Mouse (Mus musculus): ENCODE measurements at regions not wholly inside any gene's neighbourhood (a gene's known extent, or its start where the extent isn't known, plus 50 kb on each side); places are given as distances from the start of the nearest gene placed in this dataset.
A peak's percentile ranks its signal among the peaks of the same experiment; 100 is the strongest.

GRCm38 (mm10) chr8:116452806-116453205 lies 52.0 kb upstream of the Dynlrb2 start:
- Histone ChIP-seq H3K27me3 (ENCODE audit: insufficient read depth, low read length) (peaks cover 8% of the 10 kb centered on the region; the same call in 1 of the 2 replicates), H3K4me3 (replicated peaks; ENCODE audit: low read length) (no peak overlapping the region), H3K4me1 (replicated peaks; ENCODE audit: low read depth, low read length) (no peaks in the 10 kb centered on the region), H3K9me3 (ENCODE audit: low read length) (no peaks in the 10 kb centered on the region), H3K36me3 (ENCODE audit: insufficient read depth, low read length) (no peaks in the 10 kb centered on the region)
- no peak for TF ChIP-seq POU5F1 (IDR thresholded peaks at IDR 0.05; ENCODE audit: borderline replicate concordance, low read length)
- TF ChIP-seq CTCF (conservative IDR thresholded peaks at IDR 0.05; ENCODE audit: low read length), result no peak
- TF ChIP-seq NANOG (IDR thresholded peaks at IDR 0.05; ENCODE audit: borderline replicate concordance, low read length), result no peak

DNA sequence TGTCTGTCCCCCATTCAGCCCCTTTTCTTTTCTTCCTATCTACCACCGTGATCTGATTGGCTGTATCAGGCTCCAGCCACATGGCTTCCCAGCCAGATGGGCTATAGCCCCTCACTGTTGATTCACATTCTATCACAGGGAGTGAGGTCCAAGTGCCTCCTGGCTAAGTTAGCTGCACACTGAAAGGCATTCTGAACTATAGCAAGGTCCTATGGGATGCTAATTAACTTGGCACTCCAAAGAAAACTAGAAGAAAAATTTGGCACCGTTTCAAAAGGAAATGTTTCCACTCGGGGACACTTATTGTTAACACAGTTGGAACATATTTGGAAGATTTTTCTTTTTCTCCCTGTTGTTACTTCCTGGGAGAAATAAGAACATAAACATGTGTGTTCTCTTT lies 53.4 kb upstream of the Dynlrb2 start:
- Histone ChIP-seq H3K27me3 (ENCODE audit: insufficient read depth, low read length) (peaks cover 8% of the 10 kb centered on the region; the same call in 1 of the 2 replicates), H3K36me3 (ENCODE audit: insufficient read depth, low read length) (no peaks in the 10 kb centered on the region), H3K4me3 (replicated peaks; ENCODE audit: low read length) (no peak overlapping the region), H3K4me1 (replicated peaks; ENCODE audit: low read depth, low read length) (no peaks in the 10 kb centered on the region), H3K9me3 (ENCODE audit: low read length) (no peaks in the 10 kb centered on the region)
- TF ChIP-seq NANOG (IDR thresholded peaks at IDR 0.05; ENCODE audit: borderline replicate concordance, low read length) (no peak), POU5F1 (IDR thresholded peaks at IDR 0.05; ENCODE audit: borderline replicate concordance, low read length) (no peak), CTCF (conservative IDR thresholded peaks at IDR 0.05; ENCODE audit: low read length) (no peak)

DNA sequence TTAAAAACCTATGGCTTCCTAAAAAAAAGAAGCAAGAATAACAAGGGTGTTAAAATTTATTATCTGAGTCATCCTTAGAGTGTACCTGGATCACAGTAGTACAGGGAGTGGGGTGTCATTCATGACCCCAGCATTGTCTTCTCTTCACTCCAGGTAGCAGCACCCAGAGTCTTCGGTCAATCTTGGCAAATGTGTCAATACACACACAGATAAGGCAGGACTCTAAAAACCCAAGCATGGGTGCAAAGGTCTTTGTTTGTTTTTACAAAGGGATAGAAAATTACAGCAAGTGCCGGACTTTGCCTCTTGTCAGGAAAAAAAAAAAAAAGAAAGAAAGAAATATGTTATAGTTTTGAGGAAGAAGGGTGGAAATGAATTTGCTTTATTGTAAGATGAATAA lies 57.3 kb upstream of the Dynlrb2 start:
- no peak overlapping the region for H3K4me3 ChIP-seq (replicated peaks; ENCODE audit: low read length)
- no peaks in the 10 kb centered on the region for H3K36me3 ChIP-seq (ENCODE audit: insufficient read depth, low read length)
- TF ChIP-seq CTCF (conservative IDR thresholded peaks at IDR 0.05; ENCODE audit: low read length) (no peak), POU5F1 (IDR thresholded peaks at IDR 0.05; ENCODE audit: borderline replicate concordance, low read length) (no peak), NANOG (IDR thresholded peaks at IDR 0.05; ENCODE audit: borderline replicate concordance, low read length) (no peak)
- H3K9me3 ChIP-seq (ENCODE audit: low read length), result no peaks in the 10 kb centered on the region
- H3K4me1 ChIP-seq (replicated peaks; ENCODE audit: low read depth, low read length), result no peaks in the 10 kb centered on the region
- peaks cover 10% of the 10 kb centered on the region for H3K27me3 ChIP-seq (ENCODE audit: insufficient read depth, low read length)

- H3K9me3 ChIP-seq (ENCODE audit: low read length), result no peaks in the 10 kb centered on the region
- H3K4me3 ChIP-seq (replicated peaks; ENCODE audit: low read length), result no peak overlapping the region
- TF ChIP-seq NANOG (IDR thresholded peaks at IDR 0.05; ENCODE audit: borderline replicate concordance, low read length) (no peak), CTCF (conservative IDR thresholded peaks at IDR 0.05; ENCODE audit: low read length) (no peak), POU5F1 (IDR thresholded peaks at IDR 0.05; ENCODE audit: borderline replicate concordance, low read length) (no peak)
- H3K27me3 ChIP-seq (ENCODE audit: insufficient read depth, low read length), result peaks cover 23% of the 10 kb centered on the region
- no peaks in the 10 kb centered on the region for H3K4me1 ChIP-seq (replicated peaks; ENCODE audit: low read depth, low read length)
- no peaks in the 10 kb centered on the region for H3K36me3 ChIP-seq (ENCODE audit: insufficient read depth, low read length)
These were observed 61.9 kb upstream of the Dynlrb2 start for GRCm38 (mm10) chr8:116442827-116443226.

DNA sequence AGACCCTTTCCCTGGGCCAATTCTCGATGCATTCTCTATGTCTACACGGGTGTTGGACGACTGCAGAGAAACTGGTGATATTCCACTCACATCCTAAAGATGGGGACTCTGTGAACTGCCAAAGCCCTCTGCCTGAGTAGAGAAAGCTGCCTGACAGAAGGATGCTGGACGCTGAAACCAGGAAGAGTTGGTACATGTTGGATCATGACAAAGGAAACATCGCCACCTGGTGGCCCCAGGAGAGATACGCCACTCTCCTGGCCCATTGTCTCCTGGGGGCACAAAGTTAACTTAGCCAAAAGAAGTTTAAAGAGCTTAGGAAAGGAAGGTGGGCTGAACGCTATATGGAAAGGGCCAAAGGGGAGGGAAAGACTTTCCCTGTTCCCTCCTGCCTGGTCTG lies 65.9 kb upstream of the Dynlrb2 start:
- Histone ChIP-seq H3K9me3 (ENCODE audit: low read length) (no peaks in the 10 kb centered on the region), H3K4me1 (replicated peaks; ENCODE audit: low read depth, low read length) (no peaks in the 10 kb centered on the region), H3K27me3 (ENCODE audit: insufficient read depth, low read length) (peaks cover 26% of the 10 kb centered on the region), H3K4me3 (replicated peaks; ENCODE audit: low read length) (no peak overlapping the region), H3K36me3 (ENCODE audit: insufficient read depth, low read length) (no peaks in the 10 kb centered on the region)
- TF ChIP-seq CTCF (conservative IDR thresholded peaks at IDR 0.05; ENCODE audit: low read length) (peak; percentile 77), POU5F1 (IDR thresholded peaks at IDR 0.05; ENCODE audit: borderline replicate concordance, low read length) (no peak)

DNA sequence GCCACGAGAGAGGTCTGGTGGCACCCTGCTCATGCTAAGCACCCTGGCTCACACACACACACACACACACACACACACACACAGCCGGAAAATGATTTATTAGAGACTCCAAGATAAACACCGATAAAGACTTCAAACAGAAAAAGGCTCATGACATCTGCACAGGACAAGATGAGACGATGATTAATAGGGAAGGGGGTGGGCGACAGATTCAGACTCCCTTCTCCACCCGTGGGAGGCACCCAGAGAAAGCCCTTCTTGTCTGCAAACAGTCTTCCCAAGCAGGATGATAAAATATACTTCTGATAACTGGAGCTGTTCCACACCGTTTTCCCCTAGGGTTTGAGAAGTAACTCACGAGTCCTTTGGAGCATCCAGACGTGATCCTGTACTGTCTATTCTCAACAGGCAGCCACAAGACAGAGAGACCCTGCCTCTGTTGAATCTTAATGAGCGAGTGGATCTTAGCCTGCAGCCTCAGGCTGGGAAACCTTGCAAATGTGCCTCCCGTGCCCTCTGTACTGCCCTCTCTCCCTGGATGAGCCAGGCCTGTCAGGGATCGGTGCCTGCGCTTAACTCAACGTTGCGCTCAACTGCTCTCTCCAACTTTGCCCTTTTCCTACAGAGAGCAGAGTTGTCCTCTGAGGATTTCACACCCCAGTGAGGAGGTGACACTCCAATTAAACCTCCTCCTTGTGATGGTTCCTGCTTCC lies 69.3 kb upstream of the Dynlrb2 start:
- Histone ChIP-seq H3K4me3 (replicated peaks; ENCODE audit: low read length) (no peak overlapping the region), H3K9me3 (ENCODE audit: low read length) (no peaks in the 10 kb centered on the region), H3K36me3 (ENCODE audit: insufficient read depth, low read length) (no peaks in the 10 kb centered on the region), H3K27me3 (ENCODE audit: insufficient read depth, low read length) (peaks cover 8% of the 10 kb centered on the region; the same call in 1 of the 2 replicates), H3K4me1 (replicated peaks; ENCODE audit: low read depth, low read length) (no peaks in the 10 kb centered on the region)
- TF ChIP-seq NANOG (IDR thresholded peaks at IDR 0.05; ENCODE audit: borderline replicate concordance, low read length) (no peak), CTCF (conservative IDR thresholded peaks at IDR 0.05; ENCODE audit: low read length) (no peak), POU5F1 (IDR thresholded peaks at IDR 0.05; ENCODE audit: borderline replicate concordance, low read length) (no peak)

DNA sequence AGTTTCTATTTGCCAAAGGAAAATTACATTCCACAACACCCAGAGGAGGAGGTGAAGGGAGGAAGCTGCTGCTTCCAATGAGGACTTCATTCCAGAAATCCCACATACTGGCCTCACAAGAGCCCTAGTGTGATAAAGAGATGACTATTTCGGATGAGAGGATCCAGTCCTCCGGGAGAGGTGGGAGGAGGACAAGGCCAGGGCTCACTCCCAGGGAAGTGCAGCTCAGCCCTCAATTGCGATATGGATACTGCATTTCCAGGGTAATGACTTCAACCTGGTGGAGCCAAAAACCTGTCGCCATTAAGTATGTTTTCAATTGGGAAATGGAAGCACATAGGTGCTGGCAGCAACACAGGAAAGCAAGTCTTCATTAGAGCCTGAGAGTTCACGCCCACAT lies 74.7 kb upstream of the Dynlrb2 start:
- Histone ChIP-seq H3K27me3 (ENCODE audit: insufficient read depth, low read length) (no peaks in the 10 kb centered on the region), H3K4me3 (replicated peaks; ENCODE audit: low read length) (no peak overlapping the region), H3K36me3 (ENCODE audit: insufficient read depth, low read length) (no peaks in the 10 kb centered on the region), H3K4me1 (replicated peaks; ENCODE audit: low read depth, low read length) (no peaks in the 10 kb centered on the region), H3K9me3 (ENCODE audit: low read length) (peaks cover 4% of the 10 kb centered on the region; the same call in 1 of the 2 replicates)
- TF ChIP-seq POU5F1 (IDR thresholded peaks at IDR 0.05; ENCODE audit: borderline replicate concordance, low read length) (no peak), CTCF (conservative IDR thresholded peaks at IDR 0.05; ENCODE audit: low read length) (no peak), NANOG (IDR thresholded peaks at IDR 0.05; ENCODE audit: borderline replicate concordance, low read length) (no peak)

GRCm38 (mm10) chr8:116429649-116430048 lies 75.1 kb upstream of the Dynlrb2 start:
- no peak for TF ChIP-seq CTCF (conservative IDR thresholded peaks at IDR 0.05; ENCODE audit: low read length)
- no peak for TF ChIP-seq NANOG (IDR thresholded peaks at IDR 0.05; ENCODE audit: borderline replicate concordance, low read length)
- TF ChIP-seq POU5F1 (IDR thresholded peaks at IDR 0.05; ENCODE audit: borderline replicate concordance, low read length), result no peak
- H3K4me1 ChIP-seq (replicated peaks; ENCODE audit: low read depth, low read length), result no peaks in the 10 kb centered on the region

GRCm38 (mm10) chr8:116422826-116423225 lies 81.9 kb upstream of the Dynlrb2 start:
- no peak for TF ChIP-seq POU5F1 (IDR thresholded peaks at IDR 0.05; ENCODE audit: borderline replicate concordance, low read length)
- no peak for TF ChIP-seq CTCF (conservative IDR thresholded peaks at IDR 0.05; ENCODE audit: low read length)
- TF ChIP-seq NANOG (IDR thresholded peaks at IDR 0.05; ENCODE audit: borderline replicate concordance, low read length), result no peak

More at GRCm38 (mm10) chr8:116429649-116430048, 75.1 kb upstream of the Dynlrb2 start:
- H3K4me3 ChIP-seq (replicated peaks; ENCODE audit: low read length), result no peak overlapping the region
- peaks cover 4% of the 10 kb centered on the region; the same call in 1 of the 2 replicates for H3K9me3 ChIP-seq (ENCODE audit: low read length)
- H3K27me3 ChIP-seq (ENCODE audit: insufficient read depth, low read length), result no peaks in the 10 kb centered on the region
- H3K36me3 ChIP-seq (ENCODE audit: insufficient read depth, low read length), result no peaks in the 10 kb centered on the region

More at GRCm38 (mm10) chr8:116422826-116423225, 81.9 kb upstream of the Dynlrb2 start:
- Histone ChIP-seq H3K4me1 (replicated peaks; ENCODE audit: low read depth, low read length) (no peaks in the 10 kb centered on the region), H3K27me3 (ENCODE audit: insufficient read depth, low read length) (peaks cover 5% of the 10 kb centered on the region), H3K36me3 (ENCODE audit: insufficient read depth, low read length) (no peaks in the 10 kb centered on the region), H3K4me3 (replicated peaks; ENCODE audit: low read length) (no peak overlapping the region), H3K9me3 (ENCODE audit: low read length) (peaks cover 8% of the 10 kb centered on the region)

Data from E14TG2a.4 (cell line).